Mouse (Mus musculus) urinary bladder, adult 18-20 months (tissue): Measurements from ENCODE around the gene Rit1.
"Not testable (repeated sequence)": the region's sequence is repeated elsewhere in the genome, so short reads cannot be mapped to it uniquely, and the experiment has no call there.

Source experiments
- DNase-seq, 2 experiments: peaks; one replicate each; pipeline ENCODE4 v3.0.0; 2022; ENCODE audit warnings: low spot score in 2 of 2, mixed read lengths in 2 of 2

Gene Rit1

GRCm38 (mm10) chr3:88738641-88739040 is 22.0 kb downstream of the Rit1 start:
- DNase-seq, result peak; percentile 18 to 58

- no peak for DNase-seq
Measured at GRCm38 (mm10) chr3:88740147-88740546, 23.5 kb downstream of the Rit1 start.

- no peak for DNase-seq
Measured at GRCm38 (mm10) chr3:88745534-88745933, 28.9 kb downstream of the Rit1 start.

GRCm38 (mm10) chr3:88746139-88746870 is 29.7 kb downstream of the Rit1 start:
- no peak for DNase-seq

GRCm38 (mm10) chr3:88746871-88747231 is 30.2 kb downstream of the Rit1 start:
- DNase-seq, result no peak

- DNase-seq, result no peak
Measured at GRCm38 (mm10) chr3:88754283-88754682, 37.6 kb downstream of the Rit1 start.

GRCm38 (mm10) chr3:88755541-88755940 is 38.9 kb downstream of the Rit1 start:
- DNase-seq, result no peak

- no peak for DNase-seq
Measured at GRCm38 (mm10) chr3:88756276-88756675, 39.6 kb downstream of the Rit1 start.

- peak in 1 of 2 experiments; percentile 5 for DNase-seq
Measured at GRCm38 (mm10) chr3:88758045-88758500, 41.4 kb downstream of the Rit1 start.

GRCm38 (mm10) chr3:88761619-88762018 is 45.0 kb downstream of the Rit1 start:
- no peak for DNase-seq

- no peak for DNase-seq
Measured at GRCm38 (mm10) chr3:88762401-88762831, 45.8 kb downstream of the Rit1 start.

- peak; percentile 12 to 13 for DNase-seq
Measured at GRCm38 (mm10) chr3:88771189-88771940, 54.7 kb downstream of the Rit1 start.

GRCm38 (mm10) chr3:88771941-88772280 is 55.3 kb downstream of the Rit1 start:
- DNase-seq, result not testable (repeated sequence)

- DNase-seq, result peak; percentile 78 to 80
Measured at GRCm38 (mm10) chr3:88772399-88772798, 55.8 kb downstream of the Rit1 start.

- not testable (repeated sequence) for DNase-seq
Measured at GRCm38 (mm10) chr3:88773163-88773562, 56.5 kb downstream of the Rit1 start.

GRCm38 (mm10) chr3:88774939-88775841 is 58.6 kb downstream of the Rit1 start, which contains the start of gene Syt11:
Gene Syt11, minus strand, starts transcription at chr3:88775164.
- DNase-seq, result peak in 1 of 2 experiments; percentile 50
